Mouse (Mus musculus): ENCODE measurements at regions not wholly inside any gene's neighbourhood (a gene's known extent, or its start where the extent isn't known, plus 50 kb on each side); places are given as distances from the start of the nearest gene placed in this dataset.

DNA sequence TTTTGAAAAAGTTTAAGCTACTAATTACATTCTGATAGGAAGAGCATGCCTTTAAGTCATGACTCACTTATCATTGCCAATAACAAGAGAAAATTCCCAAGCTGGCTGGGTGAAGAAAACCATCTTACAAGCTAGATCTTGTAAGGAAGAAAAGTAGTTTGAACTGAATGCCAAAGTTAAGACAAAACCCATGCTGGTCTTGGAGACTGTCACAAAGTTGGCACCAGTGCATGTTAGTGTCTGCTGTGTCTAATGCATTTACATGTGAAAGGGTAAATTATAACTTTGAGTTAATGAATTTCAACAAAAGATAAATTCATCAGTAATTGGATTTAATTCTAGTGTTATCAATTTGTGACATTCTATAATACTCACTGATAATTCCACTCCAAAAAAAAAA, 533.6 kb upstream of the Fam241a start:
- TF ChIP-seq CTCF (IDR thresholded peaks at IDR 0.05; ENCODE audit: borderline replicate concordance, insufficient read depth, low read depth, low read length) (no peak), POLR2A (IDR thresholded peaks at IDR 0.05; ENCODE audit: borderline replicate concordance, insufficient read depth, low read length) (no peak)
